Mouse (Mus musculus): ENCODE measurements around the gene Klk1b24. TPM values are rescaled to one million over a fixed set of nuclear protein-coding genes. Genes with fewer than 3 reads are reported as not detected.
"Not testable (repeated sequence)": the region's sequence is repeated elsewhere in the genome, so short reads cannot be mapped to it uniquely, and the experiment has no call there.

Klk1b24 gene
- not detected in 2 replicates for polyA plus RNA-seq (2012; ENCODE audit: insufficient read depth, insufficient read length, missing spikeins)

- H3K27ac ChIP-seq (ENCODE audit: insufficient read depth, low read depth, low read length); H3K4me3 ChIP-seq (ENCODE audit: insufficient read depth, low read length); H3K4me1 ChIP-seq (ENCODE audit: control insufficient read depth, insufficient read depth, low read length): not testable (repeated sequence)
Observed at GRCm38 (mm10) chr7:44187936-44188335, at the start of gene Klk1b24. Gene Klk1b24, plus strand, starts transcription at chr7:44188236.

- TF ChIP-seq POLR2A (IDR thresholded peaks at IDR 0.05; ENCODE audit: borderline replicate concordance, low read depth, low read length) (no peak), CTCF (IDR thresholded peaks at IDR 0.05; ENCODE audit: low read depth, low read length) (no peak)
- Histone ChIP-seq H3K27ac (ENCODE audit: insufficient read depth, low read depth, low read length) (no peak overlapping the region), H3K4me1 (ENCODE audit: control insufficient read depth, insufficient read depth, low read length) (no peaks in the 10 kb centered on the region), H3K4me3 (ENCODE audit: insufficient read depth, low read length) (no peak overlapping the region)
Observed at GRCm38 (mm10) chr7:44179299-44180045, 8.6 kb upstream of the Klk1b24 start.

- not testable (repeated sequence) for H3K4me1 ChIP-seq (ENCODE audit: control insufficient read depth, insufficient read depth, low read length); H3K4me3 ChIP-seq (ENCODE audit: insufficient read depth, low read length); H3K27ac ChIP-seq (ENCODE audit: insufficient read depth, low read depth, low read length)
Observed at GRCm38 (mm10) chr7:44186516-44186915, 1.5 kb upstream of the Klk1b24 start.

GRCm38 (mm10) chr7:44193466-44193865, 5.4 kb downstream of the Klk1b24 start:
- not testable (repeated sequence) for H3K4me1 ChIP-seq (ENCODE audit: control insufficient read depth, insufficient read depth, low read length); H3K4me3 ChIP-seq (ENCODE audit: insufficient read depth, low read length); H3K27ac ChIP-seq (ENCODE audit: insufficient read depth, low read depth, low read length)

GRCm38 (mm10) chr7:44197891-44198290, 9.9 kb downstream of the Klk1b24 start, which contains the start of gene Klk1b3:
Gene Klk1b3, plus strand, starts transcription at chr7:44198191.
- TF ChIP-seq POLR2A (IDR thresholded peaks at IDR 0.05; ENCODE audit: borderline replicate concordance, low read depth, low read length) (no peak), CTCF (IDR thresholded peaks at IDR 0.05; ENCODE audit: low read depth, low read length) (no peak)
- no peak within 1 kb of the TSS for H3K4me3 ChIP-seq (ENCODE audit: insufficient read depth, low read length)
- no peaks in the 10 kb centered on the region for H3K4me1 ChIP-seq (ENCODE audit: control insufficient read depth, insufficient read depth, low read length)
- H3K27ac ChIP-seq (ENCODE audit: insufficient read depth, low read depth, low read length), result no peak within 1 kb of the TSS

- not testable (repeated sequence) for H3K27ac ChIP-seq (ENCODE audit: insufficient read depth, low read depth, low read length); H3K4me3 ChIP-seq (ENCODE audit: insufficient read depth, low read length); H3K4me1 ChIP-seq (ENCODE audit: control insufficient read depth, insufficient read depth, low read length)
Observed at GRCm38 (mm10) chr7:44207135-44207534, 19.1 kb downstream of the Klk1b24 start, which contains the start of gene Klk1b4. Gene Klk1b4, plus strand, starts transcription at chr7:44207435.

- TF ChIP-seq CTCF (IDR thresholded peaks at IDR 0.05; ENCODE audit: low read depth, low read length), result no peak
- TF ChIP-seq POLR2A (IDR thresholded peaks at IDR 0.05; ENCODE audit: borderline replicate concordance, low read depth, low read length), result no peak
- no peak overlapping the region for H3K4me3 ChIP-seq (ENCODE audit: insufficient read depth, low read length)
- H3K4me1 ChIP-seq (ENCODE audit: control insufficient read depth, insufficient read depth, low read length), result no peaks in the 10 kb centered on the region
- no peak overlapping the region for H3K27ac ChIP-seq (ENCODE audit: insufficient read depth, low read depth, low read length)
Observed at GRCm38 (mm10) chr7:44208307-44208706, 20.3 kb downstream of the Klk1b24 start.

GRCm38 (mm10) chr7:44215645-44216044, 27.6 kb downstream of the Klk1b24 start, which contains the start of gene Klk1b5:
Gene Klk1b5, plus strand, starts transcription at chr7:44215945.
- Histone ChIP-seq H3K4me1 (ENCODE audit: control insufficient read depth, insufficient read depth, low read length) (no peaks in the 10 kb centered on the region), H3K27ac (ENCODE audit: insufficient read depth, low read depth, low read length) (no peak within 1 kb of the TSS), H3K4me3 (ENCODE audit: insufficient read depth, low read length) (no peak within 1 kb of the TSS)
- TF ChIP-seq POLR2A (IDR thresholded peaks at IDR 0.05; ENCODE audit: borderline replicate concordance, low read depth, low read length) (no peak), CTCF (IDR thresholded peaks at IDR 0.05; ENCODE audit: low read depth, low read length) (no peak)

GRCm38 (mm10) chr7:44221601-44222000, 33.6 kb downstream of the Klk1b24 start:
- not testable (repeated sequence) for H3K27ac ChIP-seq (ENCODE audit: insufficient read depth, low read depth, low read length); H3K4me1 ChIP-seq (ENCODE audit: control insufficient read depth, insufficient read depth, low read length); H3K4me3 ChIP-seq (ENCODE audit: insufficient read depth, low read length)

- H3K27ac ChIP-seq (ENCODE audit: insufficient read depth, low read depth, low read length); H3K4me3 ChIP-seq (ENCODE audit: insufficient read depth, low read length); H3K4me1 ChIP-seq (ENCODE audit: control insufficient read depth, insufficient read depth, low read length): not testable (repeated sequence)
Observed at GRCm38 (mm10) chr7:44222335-44222734, 34.3 kb downstream of the Klk1b24 start.

GRCm38 (mm10) chr7:44225076-44225475, 37.0 kb downstream of the Klk1b24 start, which contains the start of gene Klk1:
Gene Klk1, plus strand, starts transcription at chr7:44225360.
- no peak for TF ChIP-seq POLR2A (IDR thresholded peaks at IDR 0.05; ENCODE audit: borderline replicate concordance, low read depth, low read length)
- no peak for TF ChIP-seq CTCF (IDR thresholded peaks at IDR 0.05; ENCODE audit: low read depth, low read length)
- H3K4me1 ChIP-seq (ENCODE audit: control insufficient read depth, insufficient read depth, low read length), result no peaks in the 10 kb centered on the region
- no peak within 1 kb of the TSS for H3K27ac ChIP-seq (ENCODE audit: insufficient read depth, low read depth, low read length)
- H3K4me3 ChIP-seq (ENCODE audit: insufficient read depth, low read length), result no peak within 1 kb of the TSS

Measured in bone marrow macrophage, adult 2 months (primary cell).